Mouse (Mus musculus): ENCODE results near the gene Midn.
"Not testable (repeated sequence)": the region's sequence is repeated elsewhere in the genome, so short reads cannot be mapped to it uniquely, and the experiment has no call there.

Midn gene

DNA sequence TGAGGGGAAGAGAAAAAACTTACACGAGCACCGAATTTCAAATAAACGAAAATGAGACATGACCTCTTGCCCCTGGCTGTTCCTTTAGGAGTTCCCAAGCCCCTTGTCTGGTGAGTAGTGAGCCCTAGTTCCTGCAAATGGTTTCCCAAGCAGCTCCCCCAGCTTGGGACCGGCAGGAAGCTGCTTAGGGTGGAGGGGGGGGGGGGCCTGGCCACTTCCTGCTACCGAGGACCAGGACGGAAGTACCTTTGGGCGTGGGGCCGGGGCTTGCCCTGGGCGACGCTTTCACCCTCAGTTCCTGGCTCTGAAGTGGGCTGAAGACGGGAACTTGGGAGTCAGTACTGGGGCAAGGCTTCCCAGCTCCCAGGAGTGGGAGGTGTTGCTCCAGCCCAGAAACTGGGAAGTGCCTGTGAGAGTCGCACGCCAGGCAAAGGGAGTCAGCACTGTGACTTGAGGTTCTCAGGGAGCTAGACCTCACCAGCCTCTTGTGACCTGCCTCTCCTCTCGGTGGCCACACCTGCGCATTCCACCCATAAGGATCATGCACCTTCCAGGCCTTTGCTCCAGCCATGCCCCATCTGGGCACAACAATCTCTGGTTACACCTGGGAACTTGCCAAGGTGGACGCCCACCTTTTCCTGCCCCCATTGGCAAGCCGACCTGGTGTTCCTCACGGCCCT lies 10.4 kb downstream of the Midn start:
- DNase-seq (ENCODE audit: low spot score) = peak; percentile 67

DNA sequence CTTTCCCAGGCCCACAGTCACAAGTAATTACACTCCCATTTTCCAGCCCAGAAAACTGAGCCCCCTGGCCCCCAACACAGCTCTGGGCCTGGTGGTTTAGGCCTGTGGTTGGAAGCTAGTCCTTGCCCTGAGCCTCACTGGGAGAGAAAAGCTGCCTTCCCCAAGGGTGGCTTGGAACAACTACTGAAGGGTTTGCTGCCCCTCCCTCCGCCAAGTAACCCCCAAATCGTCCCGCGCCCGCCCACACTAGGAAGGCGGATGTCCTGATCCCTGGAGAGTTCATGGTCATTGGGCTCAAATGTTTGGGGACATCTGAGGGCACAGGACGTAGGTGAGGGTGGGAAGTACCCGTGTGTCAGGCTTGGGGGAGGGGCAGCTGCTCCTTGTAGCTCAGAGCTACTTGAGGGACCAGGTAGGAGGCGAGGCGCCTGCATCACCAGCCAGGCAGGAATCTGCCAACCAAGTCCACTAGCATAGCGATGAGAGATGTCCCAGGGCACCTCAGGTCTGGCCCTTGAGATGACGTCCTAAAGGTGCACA lies 11.0 kb downstream of the Midn start:
- DNase-seq (ENCODE audit: low spot score) = peak; percentile 49

DNA sequence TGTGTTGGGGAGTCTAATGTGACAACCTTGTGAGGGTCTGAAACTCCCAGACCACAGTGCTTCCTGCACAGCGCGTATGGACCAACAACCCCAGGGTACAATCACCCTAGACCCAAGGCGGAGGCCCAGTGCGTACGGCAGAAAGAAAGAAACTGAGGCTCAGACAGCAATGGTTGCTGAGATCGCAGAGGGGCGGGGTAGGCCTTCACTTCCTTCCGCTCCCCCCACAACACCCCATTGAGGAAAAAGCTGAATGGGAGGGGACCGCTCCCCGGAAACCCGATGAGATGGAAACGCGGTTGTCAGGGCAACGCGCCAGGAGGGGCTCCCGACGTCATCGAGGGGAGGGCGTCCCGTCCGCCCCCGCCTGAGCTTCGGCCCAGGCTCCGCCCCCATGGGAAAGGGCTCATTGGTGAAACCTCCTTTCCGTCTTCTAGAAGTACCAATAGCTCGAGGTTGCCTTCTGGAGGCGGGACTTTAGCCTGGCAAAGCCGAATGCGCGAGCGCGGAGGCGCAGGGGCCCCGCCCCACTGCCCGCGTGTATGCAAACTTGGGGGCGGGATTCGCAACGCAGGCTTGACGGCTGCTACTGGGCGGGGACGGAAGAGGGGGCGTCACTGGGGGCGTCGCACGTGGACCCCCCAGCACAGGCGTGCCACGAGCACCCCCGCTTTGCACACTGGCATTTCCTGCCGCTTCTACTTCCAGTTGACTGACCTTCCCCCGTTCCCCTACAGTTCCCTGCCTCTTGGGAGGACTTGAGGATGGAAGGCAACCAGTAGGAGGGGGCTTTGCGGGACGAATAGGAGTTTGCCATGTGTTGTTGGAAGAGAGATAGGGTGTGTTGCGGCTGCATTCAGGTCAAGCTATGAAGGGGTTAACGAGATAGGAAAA lies 11.7 kb downstream of the Midn start:
- peak; percentile 100 for DNase-seq (ENCODE audit: low spot score)

GRCm38 (mm10) chr10:80160455-80161371 lies 12.6 kb downstream of the Midn start:
- peak; percentile 96 for DNase-seq (ENCODE audit: low spot score)

DNA sequence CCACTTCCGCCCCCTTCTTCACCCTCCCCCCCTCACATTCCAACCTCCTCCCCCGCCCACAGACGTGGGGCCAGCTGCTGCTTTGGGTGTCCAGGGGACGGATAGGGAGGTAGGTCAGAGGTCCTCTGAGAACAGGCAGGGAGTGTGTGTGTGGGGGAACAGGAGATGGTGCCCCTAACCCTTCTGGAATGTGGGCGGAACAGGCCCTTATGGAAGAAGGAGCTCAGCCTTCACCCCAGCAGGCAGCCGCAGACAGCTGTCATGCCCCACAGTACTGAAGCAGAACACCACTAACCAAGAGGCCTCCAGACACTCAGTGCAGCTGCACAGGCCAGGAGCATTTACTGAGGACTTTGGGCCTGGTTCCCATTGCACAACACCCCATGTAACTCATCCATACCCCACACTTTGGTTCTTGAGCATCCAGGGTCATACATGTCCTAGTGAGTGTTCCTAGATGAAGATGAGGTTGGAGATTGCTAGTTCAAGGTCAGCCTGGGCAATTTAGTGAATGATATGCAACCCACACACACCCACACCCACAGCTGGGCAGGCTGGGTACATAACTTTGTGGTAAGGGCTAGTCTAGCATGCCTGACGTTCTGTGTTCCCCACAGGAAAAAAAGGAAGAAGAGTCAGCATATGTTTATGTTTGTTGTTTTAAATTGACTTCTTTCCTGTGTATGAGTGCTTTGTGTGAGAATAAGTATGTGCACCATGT lies 13.6 kb downstream of the Midn start:
- peak; percentile 68 for DNase-seq (ENCODE audit: low spot score)

GRCm38 (mm10) chr10:80162243-80162608 lies 14.2 kb downstream of the Midn start:
- DNase-seq (ENCODE audit: low spot score) = no peak

DNA sequence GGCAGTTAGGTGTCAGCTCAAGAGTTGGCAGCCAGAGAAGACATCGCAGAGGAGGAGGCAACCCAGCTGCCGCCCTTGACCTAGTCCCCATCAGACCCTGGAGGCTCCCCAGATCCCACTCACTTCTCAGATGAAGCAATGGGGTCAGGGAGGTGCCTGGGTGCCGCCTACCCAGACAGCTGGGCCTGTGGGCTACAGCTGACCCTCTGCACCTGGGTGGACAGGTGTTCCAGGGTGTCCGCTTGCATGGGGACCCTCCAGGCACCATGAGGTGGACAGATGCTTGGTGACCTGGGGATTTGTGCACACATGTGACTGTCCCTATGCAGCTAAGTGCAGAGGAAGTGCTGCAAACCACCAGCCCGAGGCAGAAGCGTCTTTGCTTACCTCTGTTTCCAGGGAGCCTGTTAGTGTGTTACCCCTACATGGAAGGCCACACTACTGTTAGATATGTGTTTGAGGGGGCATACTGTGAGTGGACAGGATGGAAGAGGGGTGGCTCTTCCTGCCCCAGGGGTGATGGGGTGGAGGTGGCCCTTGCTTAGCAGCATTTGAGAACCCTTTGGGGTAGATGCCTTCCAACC lies 14.7 kb downstream of the Midn start:
- peak; percentile 15 for DNase-seq (ENCODE audit: low spot score)

DNA sequence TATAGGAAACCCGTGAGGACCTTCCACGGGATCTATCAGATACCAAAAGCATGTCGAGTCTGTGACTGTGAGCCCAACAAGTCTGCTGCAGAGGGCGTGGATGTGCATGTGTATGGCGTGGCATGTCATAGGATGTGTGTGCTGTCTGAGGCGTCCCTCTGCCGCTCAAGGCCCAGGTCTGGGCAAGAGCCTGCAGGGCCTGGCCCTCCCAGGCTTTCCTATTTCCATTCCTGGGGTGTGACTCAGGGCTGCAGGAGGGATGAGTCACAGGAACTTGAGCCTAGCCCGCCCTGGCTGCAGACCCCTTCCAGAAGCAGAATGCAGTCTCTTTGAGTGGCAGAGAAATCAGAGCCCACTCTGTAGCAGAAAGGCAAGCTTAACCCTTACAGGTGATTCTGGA lies 15.6 kb downstream of the Midn start:
- peak; percentile 93 for DNase-seq (ENCODE audit: low spot score)

- DNase-seq (ENCODE audit: low spot score) = peak; percentile 74
These were observed 16.3 kb downstream of the Midn start for GRCm38 (mm10) chr10:80164161-80164997.

GRCm38 (mm10) chr10:80164998-80165344 lies 16.9 kb downstream of the Midn start:
- DNase-seq (ENCODE audit: low spot score) = peak; percentile 99

DNA sequence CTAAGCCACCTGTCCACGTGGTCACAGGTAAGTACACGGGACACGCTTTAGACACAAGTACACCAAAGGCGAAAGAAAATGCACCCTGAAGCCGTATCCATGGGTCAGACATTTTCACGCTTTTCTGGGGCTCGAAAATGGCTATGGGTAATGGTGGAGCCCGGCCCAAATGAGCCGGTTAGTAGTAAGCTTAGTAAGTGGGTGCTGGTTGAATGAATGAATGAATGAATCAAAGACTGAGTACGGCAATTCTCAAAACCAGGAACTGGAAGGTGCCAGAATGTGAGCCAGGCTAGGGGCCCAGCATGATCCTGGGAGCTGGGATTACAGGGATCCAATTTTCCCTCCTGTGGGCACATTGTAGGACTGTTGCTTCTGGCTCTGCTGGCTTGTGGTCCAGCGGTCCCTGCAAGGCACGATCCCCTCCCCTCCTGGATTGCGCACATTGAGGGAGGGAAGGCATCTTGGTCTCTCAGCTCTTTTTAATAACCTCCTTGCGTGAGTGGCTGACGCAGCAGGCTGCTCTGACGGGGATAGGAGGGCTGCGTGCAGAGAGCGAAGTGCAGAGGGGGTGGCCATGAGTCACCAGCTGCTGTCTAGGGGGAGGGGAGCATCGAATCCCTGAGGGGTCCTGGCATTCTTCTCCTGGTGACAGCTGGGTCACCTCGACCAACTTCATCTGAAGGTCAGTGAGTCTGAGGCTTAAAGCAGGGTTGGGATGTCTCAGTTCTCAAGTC lies 17.5 kb downstream of the Midn start, which contains the start of gene Cirbp:
TSS of gene Cirbp (plus strand) at position 594 of the 737 bp plus-strand sequence.
- DNase-seq (ENCODE audit: low spot score) = peak; percentile 79

- not testable (repeated sequence) for DNase-seq (ENCODE audit: low spot score)
These were observed 18.1 kb downstream of the Midn start for GRCm38 (mm10) chr10:80166136-80166535.

GRCm38 (mm10) chr10:80167460-80168037 lies 19.5 kb downstream of the Midn start:
- peak; percentile 98 for DNase-seq (ENCODE audit: low spot score)

GRCm38 (mm10) chr10:80168038-80168661 lies 20.1 kb downstream of the Midn start:
- DNase-seq (ENCODE audit: low spot score) = peak; percentile 96

- DNase-seq (ENCODE audit: low spot score) = no peak
These were observed 21.0 kb downstream of the Midn start for GRCm38 (mm10) chr10:80169070-80169469.

GRCm38 (mm10) chr10:80169651-80170050 lies 21.6 kb downstream of the Midn start:
- DNase-seq (ENCODE audit: low spot score) = no peak

DNA sequence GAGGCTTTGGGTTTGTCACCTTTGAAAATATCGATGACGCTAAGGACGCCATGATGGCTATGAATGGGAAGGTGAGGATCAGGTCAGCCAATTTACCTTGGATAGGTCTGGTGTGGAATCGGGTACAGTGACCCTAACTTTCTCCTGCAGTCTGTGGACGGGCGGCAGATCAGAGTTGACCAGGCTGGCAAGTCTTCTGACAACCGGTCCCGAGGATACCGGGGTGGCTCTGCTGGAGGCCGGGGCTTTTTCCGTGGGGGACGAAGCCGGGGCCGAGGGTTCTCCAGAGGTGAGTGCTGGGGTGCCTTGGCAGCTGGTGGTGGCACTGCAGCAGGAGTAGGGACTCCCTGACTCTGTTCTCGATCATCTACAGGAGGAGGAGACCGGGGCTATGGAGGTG lies 22.0 kb downstream of the Midn start:
- no peak for DNase-seq (ENCODE audit: low spot score)

- no peak for DNase-seq (ENCODE audit: low spot score)
These were observed 22.5 kb downstream of the Midn start for GRCm38 (mm10) chr10:80170601-80171021.

All from MN1 (cell line).